Mouse (Mus musculus) embryonic fibroblast, embryonic 13.5 days (primary cell): ENCODE measurements around the gene 1700007K13Rik. TPM values are rescaled to one million over a fixed set of nuclear protein-coding genes. Genes with fewer than 3 reads are reported as not detected.
"Not testable (repeated sequence)": the region's sequence is repeated elsewhere in the genome, so short reads cannot be mapped to it uniquely, and the experiment has no call there.

Experiments used
- H3K27ac ChIP-seq: 2 replicates; pipeline ENCODE4 v1.5.1; 2012; ENCODE audit warnings: low read length, control low read depth, inconsistent platforms; ENCODE audit not compliant: insufficient read depth
- H3K4me1 ChIP-seq: 2 replicates; pipeline ENCODE4 v1.6.1; 2011; ENCODE audit warnings: low read length; ENCODE audit not compliant: control insufficient read depth, insufficient read depth
- H3K4me3 ChIP-seq: 2 replicates; pipeline ENCODE4 v1.5.1; 2011; ENCODE audit warnings: mild to moderate bottlenecking, control low read depth, low read length; ENCODE audit not compliant: insufficient read depth
- CTCF ChIP-seq: IDR thresholded peaks from 2 replicates; pipeline ENCODE4 v1.5.1; 2011; ENCODE audit warnings: mild to moderate bottlenecking, control low read depth, low read length, moderate library complexity, borderline replicate concordance; ENCODE audit not compliant: insufficient read depth
- POLR2A ChIP-seq: IDR thresholded peaks from 2 replicates; pipeline ENCODE4 v1.6.1; 2011; ENCODE audit warnings: low read depth, mild to moderate bottlenecking, control low read depth, low read length, moderate library complexity
- polyA plus RNA-seq: library from polyadenylated mRNA; stranded (reverse); fragments of >200 nt; gene quantifications from 2 replicates; pipeline ENCODE4 v1.2.4, GENCODE M21; 2011; ENCODE audit warnings: low read depth; ENCODE audit not compliant: missing spikeins, insufficient read length

Gene 1700007K13Rik
- polyA plus RNA-seq, 1 experiment, result 6.6 TPM

- no peaks in the 10 kb centered on the region for H3K4me1 ChIP-seq
- no peak overlapping the region for H3K27ac ChIP-seq
- no peak for TF ChIP-seq POLR2A
- TF ChIP-seq CTCF, result no peak
- no peak overlapping the region for H3K4me3 ChIP-seq
Measured at GRCm38 (mm10) chr2:28497561-28497960, 31.4 kb upstream of the 1700007K13Rik start.

GRCm38 (mm10) chr2:28496671-28497070 is 30.5 kb upstream of the 1700007K13Rik start, which contains the start of gene Gbgt1:
TSS of gene Gbgt1 (plus strand) at chr2:28496891.
- no peak within 1 kb of the TSS for H3K4me3 ChIP-seq
- no peak within 1 kb of the TSS for H3K27ac ChIP-seq
- H3K4me1 ChIP-seq, result no peaks in the 10 kb centered on the region
- TF ChIP-seq POLR2A (no peak), CTCF (no peak)

GRCm38 (mm10) chr2:28495801-28496595 is 29.9 kb upstream of the 1700007K13Rik start:
- Histone ChIP-seq H3K4me3 (no peak overlapping the region), H3K4me1 (no peaks in the 10 kb centered on the region), H3K27ac (no peak overlapping the region)
- TF ChIP-seq CTCF (no peak), POLR2A (no peak)

- no peak overlapping the region for H3K27ac ChIP-seq
- no peaks in the 10 kb centered on the region for H3K4me1 ChIP-seq
- TF ChIP-seq POLR2A, result no peak
- no peak for TF ChIP-seq CTCF
- no peak overlapping the region for H3K4me3 ChIP-seq
Measured at GRCm38 (mm10) chr2:28495207-28495756, 29.1 kb upstream of the 1700007K13Rik start.

- no peak overlapping the region for H3K4me3 ChIP-seq
- H3K4me1 ChIP-seq, result no peaks in the 10 kb centered on the region
- H3K27ac ChIP-seq, result no peak overlapping the region
- TF ChIP-seq POLR2A (no peak), CTCF (no peak)
Measured at GRCm38 (mm10) chr2:28494521-28494920, 28.4 kb upstream of the 1700007K13Rik start.

GRCm38 (mm10) chr2:28483861-28484260 is 17.7 kb upstream of the 1700007K13Rik start:
- TF ChIP-seq POLR2A, result no peak
- TF ChIP-seq CTCF, result no peak
- no peak overlapping the region for H3K4me3 ChIP-seq
- no peaks in the 10 kb centered on the region for H3K4me1 ChIP-seq
- H3K27ac ChIP-seq, result no peak overlapping the region

- H3K4me1 ChIP-seq, result no peaks in the 10 kb centered on the region
- no peak for TF ChIP-seq POLR2A
- H3K27ac ChIP-seq, result no peak overlapping the region
- no peak overlapping the region for H3K4me3 ChIP-seq
Measured at GRCm38 (mm10) chr2:28479208-28480204, 13.4 kb upstream of the 1700007K13Rik start.

GRCm38 (mm10) chr2:28477993-28478392 is 11.9 kb upstream of the 1700007K13Rik start:
- H3K4me1 ChIP-seq, H3K27ac ChIP-seq, H3K4me3 ChIP-seq: not testable (repeated sequence)

GRCm38 (mm10) chr2:28472011-28472410 is 5.9 kb upstream of the 1700007K13Rik start:
- H3K4me3 ChIP-seq, H3K4me1 ChIP-seq: not testable (repeated sequence)

GRCm38 (mm10) chr2:28470591-28470990 is 4.5 kb upstream of the 1700007K13Rik start:
- TF ChIP-seq CTCF (no peak), POLR2A (no peak)

More at GRCm38 (mm10) chr2:28472011-28472410, 5.9 kb upstream of the 1700007K13Rik start:
- not testable (repeated sequence) for H3K27ac ChIP-seq

GRCm38 (mm10) chr2:28469461-28469860 is 3.3 kb upstream of the 1700007K13Rik start:
- H3K4me3 ChIP-seq, result no peak overlapping the region
- no peak for TF ChIP-seq CTCF
- TF ChIP-seq POLR2A, result no peak
- no peak overlapping the region for H3K27ac ChIP-seq
- no peaks in the 10 kb centered on the region for H3K4me1 ChIP-seq

More at GRCm38 (mm10) chr2:28470591-28470990, 4.5 kb upstream of the 1700007K13Rik start:
- H3K27ac ChIP-seq, result no peak overlapping the region
- no peaks in the 10 kb centered on the region for H3K4me1 ChIP-seq
- no peak overlapping the region for H3K4me3 ChIP-seq
